Mouse (Mus musculus): ENCODE data around the gene Astn2.

- TF ChIP-seq CEBPB (IDR thresholded peaks at IDR 0.05; ENCODE audit: insufficient read depth, poor library complexity, severe bottlenecking) (peak; percentile 88), SRF (IDR thresholded peaks at IDR 0.05; ENCODE audit: control insufficient read depth, insufficient read length, low read depth) (no peak), POLR2A (IDR thresholded peaks at IDR 0.05; ENCODE audit: insufficient read length, low read depth) (no peak), USF1 (IDR thresholded peaks at IDR 0.05; ENCODE audit: low read depth) (no peak), MYOG (IDR thresholded peaks at IDR 0.05; ENCODE audit: control insufficient read depth in 1 of 3, insufficient read depth in 1 of 3, insufficient read length in 2 of 3, low read depth in 2 of 3) (no peak), POLR2AphosphoS2 (IDR thresholded peaks at IDR 0.05; ENCODE audit: insufficient read length, low read depth) (no peak), TCF12 (IDR thresholded peaks at IDR 0.05; ENCODE audit: insufficient read depth, poor library complexity, severe bottlenecking) (no peak), MAX (IDR thresholded peaks at IDR 0.05; ENCODE audit: low read depth) (no peak), TCF3 (IDR thresholded peaks at IDR 0.05; ENCODE audit: insufficient read length, low read depth) (no peak)
Observed at GRCm38 (mm10) chr4:65420511-65420931, 983.9 kb downstream of the Astn2 start.

Data from myocyte (in vitro differentiated cells).